Mouse (Mus musculus) liver, adult 2 months (tissue): ENCODE data around the gene Cyp4f17.
"Not testable (repeated sequence)": the region's sequence is repeated elsewhere in the genome, so short reads cannot be mapped to it uniquely, and the experiment has no call there.

ENCODE experiments used
- CTCF ChIP-seq: fragments of 200-500 bp; IDR thresholded peaks from 2 replicates; pipeline ENCODE4 v1.5.1; 2011; ENCODE audit warnings: low read depth, low read length, control low read depth
- POLR2A ChIP-seq: fragments of 200-500 bp; IDR thresholded peaks from 2 replicates; pipeline ENCODE4 v1.6.1; 2011; ENCODE audit warnings: low read length, control low read depth; ENCODE audit not compliant: insufficient read depth; ENCODE audit errors: extremely low read depth

DNA sequence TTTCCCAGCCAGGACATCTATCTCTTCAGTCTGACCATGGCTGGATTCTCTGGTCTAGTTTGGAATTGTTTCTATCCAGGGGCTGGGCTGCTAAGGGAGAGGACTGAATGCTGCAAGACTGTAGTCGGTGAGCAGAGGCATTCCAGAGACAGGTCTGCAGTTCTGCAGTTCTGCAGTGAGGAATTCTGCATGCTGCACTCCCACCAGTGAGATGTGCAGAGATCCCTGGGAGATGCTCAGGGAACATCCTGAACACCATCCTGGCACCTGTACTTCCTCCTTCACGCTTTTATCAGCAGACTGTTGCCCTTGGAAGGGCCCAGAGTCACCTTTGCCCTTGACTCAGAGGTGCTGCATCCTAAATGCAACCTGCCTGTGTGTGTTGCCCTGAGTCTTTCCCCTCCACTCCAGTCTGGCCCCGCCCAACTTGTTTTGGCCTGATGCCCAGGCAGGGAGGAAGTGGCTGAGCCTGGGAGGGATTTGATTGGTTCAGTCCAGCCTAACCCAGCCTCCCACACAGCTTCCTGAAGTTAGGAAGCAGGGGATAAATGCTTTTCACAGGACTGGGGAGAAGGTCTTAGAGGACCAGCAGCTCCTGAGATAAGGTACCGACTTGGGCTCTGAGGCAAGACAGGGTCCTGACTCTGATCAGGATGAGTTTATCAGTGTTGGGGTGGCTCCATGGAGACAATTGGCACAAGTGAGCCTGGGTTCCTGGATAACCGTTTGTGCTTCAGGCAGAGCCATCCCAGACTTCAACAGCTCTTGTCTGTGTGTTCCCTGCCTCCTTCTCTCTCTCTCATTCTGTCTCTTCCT is 30.4 kb downstream of the Cyp4f17 start, which contains the start of gene Cyp4f16:
- TF ChIP-seq POLR2A, CTCF: not testable (repeated sequence)
